Mouse (Mus musculus) heart, adult 2 months (tissue): Measurements from ENCODE around the gene Olfr553.

Experiments used
- CTCF ChIP-seq: fragments of 200-600 bp; IDR thresholded peaks from 2 replicates; pipeline ENCODE4 v1.8.1; 2022; ENCODE audit warnings: antibody characterized with exemption, mild to moderate bottlenecking, moderate library complexity
- EP300 ChIP-seq: fragments of 200-500 bp; IDR thresholded peaks from 2 replicates; pipeline ENCODE4 v1.6.1; 2011; ENCODE audit warnings: low read depth, low read length, control low read depth; ENCODE audit not compliant: insufficient read depth
- POLR2A ChIP-seq: fragments of 200-500 bp; IDR thresholded peaks from 2 replicates; pipeline ENCODE4 v1.6.1; 2011; ENCODE audit warnings: mild to moderate bottlenecking, low read depth, low read length, control low read depth; ENCODE audit not compliant: insufficient read depth

GRCm38 (mm10) chr7:102575998-102576397 lies 42.0 kb downstream of the Olfr553 start:
- TF ChIP-seq CTCF: no peak
- TF ChIP-seq POLR2A: no peak
- no peak for TF ChIP-seq EP300
